Mouse (Mus musculus) olfactory bulb, adult 2 months (tissue): ENCODE measurements at regions not wholly inside any gene's neighbourhood (a gene's known extent, or its start where the extent isn't known, plus 50 kb on each side); places are given as distances from the start of the nearest gene placed in this dataset.

Source experiments
- H3K27ac ChIP-seq: fragments of 200-500 bp; 2 replicates; pipeline ENCODE4 v1.5.1; 2012; ENCODE audit warnings: low read depth, low read length; ENCODE audit not compliant: insufficient read depth
- H3K4me1 ChIP-seq: fragments of 200-500 bp; 2 replicates; pipeline ENCODE4 v1.6.1; 2012; ENCODE audit warnings: low read length; ENCODE audit not compliant: control insufficient read depth, insufficient read depth
- H3K4me3 ChIP-seq: fragments of 200-500 bp; 2 replicates; pipeline ENCODE4 v1.5.1; 2012; ENCODE audit warnings: mild to moderate bottlenecking, low read depth, low read length, moderate library complexity; ENCODE audit not compliant: insufficient read depth
- CTCF ChIP-seq: fragments of 200-500 bp; IDR thresholded peaks from 2 replicates; pipeline ENCODE4 v1.5.1; 2012; ENCODE audit warnings: low read depth, mild to moderate bottlenecking, low read length, moderate library complexity; ENCODE audit not compliant: insufficient read depth
- POLR2A ChIP-seq: fragments of 200-500 bp; IDR thresholded peaks from 2 replicates; pipeline ENCODE4 v1.6.1; 2012; ENCODE audit warnings: mild to moderate bottlenecking, low read depth, low read length, moderate library complexity; ENCODE audit not compliant: insufficient read depth
- WGBS: fragments of 180-500 bp; shearing (Covaris S2); methylation state at CpG from one replicate; pipeline ENCODE4 v1.1.7; 2018; 5-methylcytosine and 5-hydroxymethylcytosine counted together

DNA sequence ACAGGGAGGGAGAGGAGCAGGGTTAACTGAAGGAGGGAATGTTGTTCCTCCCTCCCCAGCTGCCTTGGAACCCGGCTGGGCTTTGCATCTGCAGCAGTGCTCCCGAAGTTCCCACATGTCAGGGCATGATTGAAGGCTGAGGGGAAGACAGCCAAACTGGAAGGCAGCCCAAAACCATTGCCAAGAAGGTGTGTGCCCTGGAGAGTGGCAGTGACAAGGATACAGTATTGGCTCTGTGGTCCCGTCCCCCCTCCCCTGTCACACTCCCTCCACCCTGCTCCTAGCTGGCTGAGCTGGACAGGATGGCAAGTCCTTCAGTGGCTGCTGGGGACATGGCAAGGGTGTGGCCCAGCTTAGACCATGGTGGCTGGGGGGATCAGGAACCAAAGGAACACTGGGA is 79.1 kb downstream of the Cyp26b1 start:
- WGBS = 17% methylated on average over 3 of the region's 3 CpGs
- H3K4me3 ChIP-seq = no peak overlapping the region
- TF ChIP-seq POLR2A = no peak
- TF ChIP-seq CTCF = no peak
- H3K27ac ChIP-seq = no peak overlapping the region
- no peaks in the 10 kb centered on the region for H3K4me1 ChIP-seq

DNA sequence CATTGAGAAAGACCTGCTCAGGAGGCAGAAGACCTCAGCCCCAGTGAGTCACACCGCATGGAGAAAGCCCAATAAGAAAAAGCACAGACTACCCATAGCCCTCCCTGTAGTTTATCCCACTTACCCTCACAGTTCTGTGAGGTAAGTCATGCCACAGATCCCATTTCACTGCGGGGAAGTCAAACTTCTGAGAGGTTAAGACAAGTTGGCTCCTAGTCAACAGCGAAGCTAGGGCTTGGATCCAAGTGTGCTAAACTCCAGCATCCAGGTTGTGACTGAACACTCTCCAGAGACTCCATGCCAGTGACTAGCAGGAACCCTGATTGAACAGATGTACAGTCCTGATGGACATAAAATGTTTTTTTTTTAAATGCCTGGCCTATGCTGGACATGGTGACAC is 85.1 kb downstream of the Cyp26b1 start:
- no peaks in the 10 kb centered on the region for H3K4me1 ChIP-seq
- H3K4me3 ChIP-seq = no peak overlapping the region
- H3K27ac ChIP-seq = no peak overlapping the region
- WGBS = 89% methylated on average over 3 of the region's 3 CpGs
- TF ChIP-seq CTCF (no peak), POLR2A (no peak)

DNA sequence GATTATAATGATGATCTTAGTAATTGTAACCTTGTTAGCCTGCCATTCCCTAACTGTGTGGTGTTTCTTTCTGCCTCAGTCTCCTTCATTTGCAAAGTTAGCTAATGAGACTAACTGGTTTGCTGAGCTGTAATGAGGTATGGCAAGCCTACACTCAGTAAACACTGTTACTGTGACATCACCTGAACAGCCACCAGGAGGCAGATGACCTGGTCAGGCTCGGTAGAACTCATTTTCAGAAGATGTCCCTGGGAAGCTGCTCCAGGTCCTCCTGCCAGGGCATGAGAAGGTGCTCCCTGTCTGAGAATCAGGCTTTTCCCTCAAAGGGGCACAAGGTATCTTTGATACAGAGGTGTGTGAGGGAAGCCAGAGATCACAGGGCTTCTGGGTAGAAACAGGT is 87.0 kb downstream of the Cyp26b1 start:
- no peak overlapping the region for H3K27ac ChIP-seq
- WGBS = 45% methylated on average over 1 of the region's 1 CpGs
- no peak overlapping the region for H3K4me3 ChIP-seq
- TF ChIP-seq CTCF = no peak
- no peak for TF ChIP-seq POLR2A
- no peaks in the 10 kb centered on the region for H3K4me1 ChIP-seq

DNA sequence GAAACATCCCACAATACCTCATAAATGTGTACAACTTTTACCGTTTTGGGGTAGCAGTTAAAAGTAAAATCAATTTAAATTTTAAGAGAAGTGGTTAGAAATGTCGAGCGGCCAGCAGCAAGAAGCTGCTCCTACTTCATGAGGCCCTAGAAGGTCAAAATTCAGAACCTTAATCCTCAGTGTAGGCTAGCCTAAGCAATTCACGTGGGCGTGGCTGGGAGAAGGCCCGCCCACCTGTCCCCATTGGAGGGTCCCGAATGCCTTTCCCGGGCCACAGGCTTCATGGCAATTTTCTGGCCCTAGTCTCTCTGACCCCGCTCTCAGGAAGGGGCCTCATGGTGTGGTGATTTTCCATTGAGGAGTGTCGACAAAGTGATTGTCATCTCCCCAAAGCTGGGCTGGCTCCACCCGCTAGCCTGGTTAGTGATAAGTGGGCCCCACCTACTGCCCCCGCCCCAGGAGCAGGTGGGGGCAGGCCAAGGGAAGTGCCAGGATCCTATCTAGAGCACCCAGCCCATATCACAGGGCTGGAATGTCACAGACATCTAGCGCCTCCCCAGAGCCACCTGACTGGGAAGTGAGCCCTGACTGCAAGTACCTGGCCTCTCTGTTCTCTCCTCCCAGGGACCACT is 93.3 kb downstream of the Cyp26b1 start:
- TF ChIP-seq CTCF (no peak), POLR2A (no peak)
- WGBS = 55% methylated on average over 13 of the region's 13 CpGs
- no peak overlapping the region for H3K27ac ChIP-seq
- H3K4me3 ChIP-seq = no peak overlapping the region
- H3K4me1 ChIP-seq = no peaks in the 10 kb centered on the region

DNA sequence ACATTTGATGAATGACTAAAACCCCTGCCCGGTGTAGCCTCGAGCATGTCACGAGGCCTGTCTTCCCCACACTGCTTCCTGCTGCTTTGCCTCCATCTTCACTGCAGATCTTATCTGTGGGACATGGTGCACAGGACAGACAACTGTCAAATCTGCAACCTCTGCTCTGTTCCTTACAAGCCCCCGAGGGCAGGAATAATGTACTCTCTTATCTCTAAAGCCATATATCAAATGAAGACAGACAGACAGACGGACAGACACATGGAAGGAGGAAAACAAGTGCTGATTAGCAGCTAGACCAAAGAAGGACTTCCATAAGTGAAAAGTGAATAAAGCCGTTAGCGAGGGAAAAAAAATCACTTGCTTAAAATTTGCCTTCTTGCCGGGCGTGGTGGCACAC is 95.6 kb downstream of the Cyp26b1 start:
- WGBS = 88% methylated on average over 9 of the region's 9 CpGs
- H3K27ac ChIP-seq = no peak overlapping the region
- H3K4me1 ChIP-seq = no peaks in the 10 kb centered on the region
- TF ChIP-seq CTCF (no peak), POLR2A (no peak)
- no peak overlapping the region for H3K4me3 ChIP-seq

DNA sequence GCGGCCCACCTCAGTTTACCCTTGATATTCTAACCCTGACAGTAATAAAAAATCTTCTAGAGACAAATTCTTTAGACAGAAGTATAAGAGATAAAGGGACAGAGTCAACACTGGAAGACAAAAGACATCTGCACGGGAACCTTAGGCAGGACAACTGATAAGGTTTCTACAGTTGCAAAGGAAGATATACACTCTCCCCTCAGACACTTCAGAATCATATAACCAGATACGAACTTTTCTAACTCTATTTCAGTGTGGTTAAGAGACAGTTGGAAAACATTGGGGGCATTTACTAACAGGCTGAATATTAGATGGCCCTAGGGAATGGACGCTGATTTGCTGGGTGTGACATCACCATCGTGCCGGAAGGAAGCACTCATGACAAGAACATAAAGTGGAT is 100.0 kb downstream of the Cyp26b1 start:
- Histone ChIP-seq H3K4me1 (no peaks in the 10 kb centered on the region), H3K4me3 (no peak overlapping the region), H3K27ac (no peak overlapping the region)
- no peak for TF ChIP-seq POLR2A
- 92% methylated on average over 6 of the region's 6 CpGs for WGBS

DNA sequence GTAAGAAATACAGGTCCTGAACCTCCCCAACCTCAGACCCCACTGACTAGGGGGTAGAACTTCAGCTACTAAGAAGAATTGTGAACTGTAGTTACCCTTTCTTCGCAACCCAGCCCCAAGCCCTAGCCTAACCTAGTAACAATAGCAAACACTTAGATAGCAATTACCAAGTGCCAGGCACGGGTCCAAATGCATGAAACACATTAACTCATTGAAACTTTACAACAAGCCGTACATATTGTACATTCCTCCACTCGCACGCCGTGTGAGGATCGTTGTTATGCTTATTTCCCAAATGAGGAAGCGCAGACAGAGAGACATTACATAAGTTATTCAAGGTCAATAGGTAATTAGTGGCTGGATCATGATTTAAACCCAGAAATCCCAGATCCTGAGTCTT is 100.5 kb downstream of the Cyp26b1 start:
- 51% methylated on average over 8 of the region's 8 CpGs for WGBS
- H3K4me3 ChIP-seq = no peak overlapping the region
- H3K4me1 ChIP-seq = no peaks in the 10 kb centered on the region
- H3K27ac ChIP-seq = no peak overlapping the region
- TF ChIP-seq POLR2A (no peak), CTCF (no peak)

DNA sequence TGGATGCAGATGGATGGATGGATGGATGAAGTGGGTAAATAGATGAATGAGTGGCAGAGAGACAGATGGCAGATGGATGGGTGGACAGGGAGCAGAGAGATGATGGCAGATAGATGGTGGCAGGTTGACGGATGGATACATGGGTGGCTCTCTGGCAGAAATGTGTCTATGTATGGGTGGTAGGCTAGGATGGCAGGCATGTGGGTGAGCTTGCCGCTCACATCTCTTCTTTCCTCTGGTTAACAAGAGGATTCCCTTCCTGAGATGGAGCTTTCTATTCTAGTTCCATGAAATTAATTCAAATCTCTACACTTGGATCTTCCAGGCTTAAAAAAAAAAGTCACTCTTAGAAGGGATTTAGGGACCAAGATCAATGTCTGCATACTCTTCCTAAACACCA is 101.1 kb downstream of the Cyp26b1 start:
- no peak for TF ChIP-seq CTCF
- TF ChIP-seq POLR2A = no peak
- H3K27ac ChIP-seq = no peak overlapping the region
- 96% methylated on average over 2 of the region's 2 CpGs for whole genome bisulfite sequencing
- no peak overlapping the region for H3K4me3 ChIP-seq
- H3K4me1 ChIP-seq = no peaks in the 10 kb centered on the region

DNA sequence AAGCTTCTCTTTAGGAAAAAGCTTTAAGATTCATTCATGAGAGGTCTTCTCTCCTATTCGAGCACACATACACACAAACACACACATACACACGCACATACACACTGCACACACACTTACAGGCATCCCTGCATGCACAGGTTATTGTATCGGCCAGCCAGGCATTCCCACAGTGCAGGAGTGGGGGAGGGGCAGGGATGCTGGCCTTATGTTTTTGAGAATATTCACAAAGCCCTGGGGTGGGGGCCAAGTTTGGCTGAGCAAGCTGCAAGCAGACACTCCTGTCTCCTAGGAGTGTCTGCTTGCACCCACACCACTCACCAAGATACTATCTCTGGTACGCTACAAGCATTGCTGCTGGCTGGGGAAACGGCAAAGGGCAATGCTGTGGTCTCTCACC is 102.6 kb downstream of the Cyp26b1 start:
- no peak overlapping the region for H3K4me3 ChIP-seq
- TF ChIP-seq CTCF (no peak), POLR2A (no peak)
- no peak overlapping the region for H3K27ac ChIP-seq
- H3K4me1 ChIP-seq = no peaks in the 10 kb centered on the region
- 90% methylated on average over 5 of the region's 5 CpGs for WGBS

DNA sequence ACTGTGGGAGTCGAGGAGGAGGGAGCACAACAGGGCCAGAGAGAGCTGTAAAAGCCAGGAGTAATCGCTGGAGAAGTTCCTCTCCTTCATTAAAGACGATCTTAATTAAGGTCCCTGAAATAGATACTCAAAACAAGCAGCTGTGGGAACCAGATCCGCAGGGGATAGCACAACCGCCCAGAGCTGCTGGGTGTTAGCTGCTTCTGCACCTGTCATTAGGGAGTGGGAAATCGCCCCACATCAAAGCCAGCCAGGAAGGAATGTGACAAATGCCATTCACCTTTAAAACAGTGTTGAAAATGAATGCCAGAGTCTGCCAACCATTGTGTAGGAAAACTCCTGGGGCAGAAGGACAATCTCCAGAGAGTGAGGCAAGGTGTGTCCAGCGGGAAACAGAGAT is 112.5 kb downstream of the Cyp26b1 start:
- Histone ChIP-seq H3K4me1 (peaks cover 19% of the 10 kb centered on the region), H3K4me3 (no peak overlapping the region), H3K27ac (no peak overlapping the region)
- 26% methylated on average over 7 of the region's 7 CpGs for WGBS
- TF ChIP-seq CTCF = no peak
- no peak for TF ChIP-seq POLR2A
